Mouse (Mus musculus): Measurements from ENCODE around the gene Gfra1. TPM values are rescaled to one million over a fixed set of nuclear protein-coding genes. Genes with fewer than 3 reads are reported as not detected.
A peak's percentile ranks its signal among the peaks of the same experiment; 100 is the strongest.

Gfra1 gene
- polyA plus RNA-seq, 1 experiment from 2014 or later: 17.3 TPM

DNA sequence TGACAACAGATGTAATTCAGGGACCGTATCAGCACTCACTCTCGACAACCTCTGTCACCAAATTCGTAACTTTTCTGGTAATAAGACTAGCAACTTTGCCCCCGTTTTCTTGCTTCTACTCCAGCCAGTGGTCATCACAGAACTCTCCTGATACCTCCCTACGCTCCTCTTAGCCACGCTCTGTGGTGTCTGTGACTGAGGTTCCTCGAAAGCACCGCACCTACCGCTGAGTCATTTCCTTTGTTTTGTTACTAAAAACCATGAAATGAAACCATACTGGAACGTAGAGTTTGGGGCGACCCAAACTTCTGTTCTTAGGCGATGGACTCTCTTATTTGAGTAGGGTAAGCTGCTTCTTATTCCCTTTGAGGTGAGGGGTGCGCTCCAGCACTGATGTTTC lies 97.6 kb downstream of the Gfra1 start:
- Histone ChIP-seq H3K36me3 (ENCODE audit: control insufficient read depth, insufficient read depth) (no peaks in the 10 kb centered on the region), H3K4me3 (replicated peaks; ENCODE audit: low read length) (no peak overlapping the region), H3K9ac (replicated peaks; ENCODE audit: low read depth, low read length) (no peak overlapping the region), H3K27me3 (replicated peaks; ENCODE audit: control insufficient read depth, insufficient read depth, low read length) (no peaks in the 10 kb centered on the region), H3K27ac (ENCODE audit: low read length) (no peak overlapping the region), H3K4me2 (ENCODE audit: low read length) (no peak overlapping the region), H3K4me1 (replicated peaks; ENCODE audit: control insufficient read depth, insufficient read depth, low read length) (0 out of 2 replicates have a peak, but pooled peaks cover 8% of the 10 kb centered on the region), H3K9me3 (ENCODE audit: control insufficient read depth, low read length) (no peaks in the 10 kb centered on the region)
- no peak for ATAC-seq
- 91% methylated on average over 13 of the region's 13 CpGs for WGBS

DNA sequence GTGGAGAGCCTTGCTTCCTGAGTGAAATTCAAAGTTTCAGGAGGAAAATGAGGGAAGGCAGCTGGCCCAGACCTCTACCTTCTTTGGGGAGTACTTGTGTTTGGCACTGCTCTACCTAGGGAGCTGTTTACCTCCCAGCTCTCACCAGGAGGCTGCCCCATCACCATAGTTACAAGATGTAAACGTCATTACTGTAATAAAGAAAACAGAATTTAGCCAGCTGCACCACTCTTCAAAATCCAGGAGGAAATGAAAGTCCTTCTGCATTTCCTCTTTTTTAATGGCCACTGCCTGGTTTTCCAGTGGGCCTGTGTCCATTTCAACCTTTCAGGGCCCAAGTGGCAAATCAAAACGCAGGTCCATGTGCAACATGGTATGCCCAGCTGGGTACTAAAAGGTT lies 101.8 kb downstream of the Gfra1 start:
- H3K4me1 ChIP-seq (replicated peaks; ENCODE audit: control insufficient read depth, insufficient read depth, low read length): peaks cover 22% of the 10 kb centered on the region
- H3K27ac ChIP-seq (ENCODE audit: low read length): no peak overlapping the region
- no peak overlapping the region for H3K9ac ChIP-seq (replicated peaks; ENCODE audit: low read depth, low read length)
- H3K4me3 ChIP-seq (replicated peaks; ENCODE audit: low read length): no peak overlapping the region
- H3K36me3 ChIP-seq (ENCODE audit: control insufficient read depth, insufficient read depth): no peaks in the 10 kb centered on the region
- no peak overlapping the region for H3K4me2 ChIP-seq (ENCODE audit: low read length)
- ATAC-seq: no peak
- 35% methylated on average over 2 of the region's 2 CpGs for WGBS
- H3K27me3 ChIP-seq (replicated peaks; ENCODE audit: control insufficient read depth, insufficient read depth, low read length): 0 out of 2 replicates have a peak, but pooled peaks cover 2% of the 10 kb centered on the region
- H3K9me3 ChIP-seq (ENCODE audit: control insufficient read depth, low read length): no peaks in the 10 kb centered on the region

GRCm38 (mm10) chr19:58353260-58353870 lies 102.3 kb downstream of the Gfra1 start:
- H3K9ac ChIP-seq (replicated peaks; ENCODE audit: low read depth, low read length): no peak overlapping the region
- H3K9me3 ChIP-seq (ENCODE audit: control insufficient read depth, low read length): no peaks in the 10 kb centered on the region
- ATAC-seq: no peak
- H3K4me2 ChIP-seq (ENCODE audit: low read length): no peak overlapping the region
- 0 out of 2 replicates have a peak, but pooled peaks cover 2% of the 10 kb centered on the region for H3K27me3 ChIP-seq (replicated peaks; ENCODE audit: control insufficient read depth, insufficient read depth, low read length)
- 48% methylated on average over 13 of the region's 13 CpGs for WGBS
- no peak overlapping the region for H3K27ac ChIP-seq (ENCODE audit: low read length)
- H3K4me1 ChIP-seq (replicated peaks; ENCODE audit: control insufficient read depth, insufficient read depth, low read length): peaks cover 22% of the 10 kb centered on the region
- H3K36me3 ChIP-seq (ENCODE audit: control insufficient read depth, insufficient read depth): no peaks in the 10 kb centered on the region
- H3K4me3 ChIP-seq (replicated peaks; ENCODE audit: low read length): no peak overlapping the region

- WGBS: 11% methylated on average over 5 of the region's 5 CpGs
- H3K27ac ChIP-seq (ENCODE audit: low read length): no peak overlapping the region
- no peaks in the 10 kb centered on the region for H3K36me3 ChIP-seq (ENCODE audit: control insufficient read depth, insufficient read depth)
- H3K9ac ChIP-seq (replicated peaks; ENCODE audit: low read depth, low read length): no peak overlapping the region
- no peaks in the 10 kb centered on the region for H3K9me3 ChIP-seq (ENCODE audit: control insufficient read depth, low read length)
- H3K4me3 ChIP-seq (replicated peaks; ENCODE audit: low read length): no peak overlapping the region
- H3K4me2 ChIP-seq (ENCODE audit: low read length): no peak overlapping the region
- ATAC-seq: no peak
- H3K27me3 ChIP-seq (replicated peaks; ENCODE audit: control insufficient read depth, insufficient read depth, low read length): 0 out of 2 replicates have a peak, but pooled peaks cover 4% of the 10 kb centered on the region
- peaks cover 26% of the 10 kb centered on the region for H3K4me1 ChIP-seq (replicated peaks; ENCODE audit: control insufficient read depth, insufficient read depth, low read length)
Observed at GRCm38 (mm10) chr19:58349890-58350408, 105.8 kb downstream of the Gfra1 start.

GRCm38 (mm10) chr19:58345137-58345536 lies 110.6 kb downstream of the Gfra1 start:
- Histone ChIP-seq H3K4me1 (replicated peaks; ENCODE audit: control insufficient read depth, insufficient read depth, low read length) (peaks cover 7% of the 10 kb centered on the region), H3K36me3 (ENCODE audit: control insufficient read depth, insufficient read depth) (no peaks in the 10 kb centered on the region), H3K27me3 (replicated peaks; ENCODE audit: control insufficient read depth, insufficient read depth, low read length) (0 out of 2 replicates have a peak, but pooled peaks cover 2% of the 10 kb centered on the region), H3K27ac (ENCODE audit: low read length) (no peak overlapping the region), H3K9me3 (ENCODE audit: control insufficient read depth, low read length) (no peaks in the 10 kb centered on the region), H3K9ac (replicated peaks; ENCODE audit: low read depth, low read length) (no peak overlapping the region), H3K4me3 (replicated peaks; ENCODE audit: low read length) (no peak overlapping the region), H3K4me2 (ENCODE audit: low read length) (no peak overlapping the region)
- 14% methylated on average over 7 of the region's 7 CpGs for WGBS
- peak; percentile 40; the same call in 1 of the 2 replicates for ATAC-seq

GRCm38 (mm10) chr19:58341351-58341750 lies 114.4 kb downstream of the Gfra1 start:
- Histone ChIP-seq H3K4me1 (replicated peaks; ENCODE audit: control insufficient read depth, insufficient read depth, low read length) (peaks cover 4% of the 10 kb centered on the region; the same call in 1 of the 2 replicates), H3K4me2 (ENCODE audit: low read length) (no peak overlapping the region), H3K27ac (ENCODE audit: low read length) (no peak overlapping the region), H3K9ac (replicated peaks; ENCODE audit: low read depth, low read length) (no peak overlapping the region), H3K9me3 (ENCODE audit: control insufficient read depth, low read length) (no peaks in the 10 kb centered on the region), H3K36me3 (ENCODE audit: control insufficient read depth, insufficient read depth) (no peaks in the 10 kb centered on the region), H3K27me3 (replicated peaks; ENCODE audit: control insufficient read depth, insufficient read depth, low read length) (no peaks in the 10 kb centered on the region), H3K4me3 (replicated peaks; ENCODE audit: low read length) (no peak overlapping the region)
- ATAC-seq: no peak
- 79% methylated on average over 4 of the region's 4 CpGs for WGBS

- H3K36me3 ChIP-seq (ENCODE audit: control insufficient read depth, insufficient read depth): no peaks in the 10 kb centered on the region
- peaks cover 2% of the 10 kb centered on the region; the same call in 1 of the 2 replicates for H3K4me1 ChIP-seq (replicated peaks; ENCODE audit: control insufficient read depth, insufficient read depth, low read length)
- H3K4me2 ChIP-seq (ENCODE audit: low read length): no peak overlapping the region
- H3K9ac ChIP-seq (replicated peaks; ENCODE audit: low read depth, low read length): no peak overlapping the region
- H3K4me3 ChIP-seq (replicated peaks; ENCODE audit: low read length): no peak overlapping the region
- H3K27me3 ChIP-seq (replicated peaks; ENCODE audit: control insufficient read depth, insufficient read depth, low read length): no peaks in the 10 kb centered on the region
- ATAC-seq: no peak
- no peak overlapping the region for H3K27ac ChIP-seq (ENCODE audit: low read length)
- WGBS: 76% methylated on average over 8 of the region's 8 CpGs
- no peaks in the 10 kb centered on the region for H3K9me3 ChIP-seq (ENCODE audit: control insufficient read depth, low read length)
Observed at GRCm38 (mm10) chr19:58340221-58340620, 115.5 kb downstream of the Gfra1 start.

DNA sequence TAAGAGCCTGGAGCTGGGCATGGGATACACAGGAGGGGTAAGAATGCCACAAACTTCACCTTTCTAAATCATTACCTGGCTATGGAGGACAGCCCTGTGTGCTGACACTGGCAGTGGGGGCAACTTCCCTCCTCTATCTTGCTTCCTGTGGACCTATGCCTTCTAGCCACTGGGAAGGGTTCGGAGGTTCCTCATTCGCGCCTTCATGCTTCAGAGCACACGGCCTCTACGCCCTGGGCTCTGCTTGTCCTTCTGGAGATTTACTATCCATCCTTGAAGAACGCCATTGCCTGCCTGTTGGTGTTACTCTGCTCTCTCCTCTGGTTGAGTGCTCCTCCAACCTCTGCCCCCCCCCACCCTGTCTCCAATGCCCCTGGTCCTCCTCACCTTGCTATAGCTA lies 118.9 kb downstream of the Gfra1 start:
- no peaks in the 10 kb centered on the region for H3K36me3 ChIP-seq (ENCODE audit: control insufficient read depth, insufficient read depth)
- H3K27ac ChIP-seq (ENCODE audit: low read length): no peak overlapping the region
- no peak overlapping the region for H3K4me2 ChIP-seq (ENCODE audit: low read length)
- H3K9me3 ChIP-seq (ENCODE audit: control insufficient read depth, low read length): no peaks in the 10 kb centered on the region
- no peak for ATAC-seq
- no peak overlapping the region for H3K4me3 ChIP-seq (replicated peaks; ENCODE audit: low read length)
- peaks cover 3% of the 10 kb centered on the region; the same call in 1 of the 2 replicates for H3K4me1 ChIP-seq (replicated peaks; ENCODE audit: control insufficient read depth, insufficient read depth, low read length)
- WGBS: 68% methylated on average over 6 of the region's 6 CpGs
- H3K27me3 ChIP-seq (replicated peaks; ENCODE audit: control insufficient read depth, insufficient read depth, low read length): no peaks in the 10 kb centered on the region
- H3K9ac ChIP-seq (replicated peaks; ENCODE audit: low read depth, low read length): no peak overlapping the region

- peak; percentile 49; the same call in 1 of the 2 replicates for ATAC-seq
- Histone ChIP-seq H3K27ac (ENCODE audit: low read length) (no peak overlapping the region), H3K9ac (replicated peaks; ENCODE audit: low read depth, low read length) (no peak overlapping the region), H3K36me3 (ENCODE audit: control insufficient read depth, insufficient read depth) (no peaks in the 10 kb centered on the region), H3K4me2 (ENCODE audit: low read length) (no peak overlapping the region), H3K9me3 (ENCODE audit: control insufficient read depth, low read length) (no peaks in the 10 kb centered on the region), H3K27me3 (replicated peaks; ENCODE audit: control insufficient read depth, insufficient read depth, low read length) (no peaks in the 10 kb centered on the region), H3K4me3 (replicated peaks; ENCODE audit: low read length) (no peak overlapping the region), H3K4me1 (replicated peaks; ENCODE audit: control insufficient read depth, insufficient read depth, low read length) (peaks cover 3% of the 10 kb centered on the region; the same call in 1 of the 2 replicates)
- WGBS: 7% methylated on average over 12 of the region's 12 CpGs
Observed at GRCm38 (mm10) chr19:58335585-58336530, 119.9 kb downstream of the Gfra1 start.
